Mouse (Mus musculus) thymus, adult 2 months (tissue): ENCODE results near the gene Rnf41.

Experiments
- CTCF ChIP-seq: fragments of 200-500 bp; IDR thresholded peaks from 2 replicates; pipeline ENCODE4 v1.5.1; 2012; ENCODE audit warnings: mild to moderate bottlenecking, control low read depth, low read length, moderate library complexity, borderline replicate concordance; ENCODE audit not compliant: control insufficient read depth, poor library complexity, insufficient read depth; ENCODE audit errors: extremely low read depth
- POLR2A ChIP-seq: fragments of 200-500 bp; IDR thresholded peaks from 2 replicates; pipeline ENCODE4 v1.6.1; 2012; ENCODE audit warnings: mild to moderate bottlenecking, low read length, control low read depth, moderate library complexity; ENCODE audit not compliant: control insufficient read depth, poor library complexity, insufficient read depth; ENCODE audit errors: extremely low read depth

- TF ChIP-seq CTCF (no peak), POLR2A (no peak)
Measured at GRCm38 (mm10) chr10:128460270-128460630, 48.8 kb downstream of the Rnf41 start.
